Mouse (Mus musculus): ENCODE measurements around the gene Btbd17.

Gene Btbd17

GRCm38 (mm10) chr11:114795848-114796322, at the start of gene Btbd17:
Gene Btbd17 (minus strand): TSS chr11:114795945.
- peak; percentile 23 for ATAC-seq (ENCODE audit: insufficient number of reproducible peaks, low FRiP score, low TSS enrichment)

DNA sequence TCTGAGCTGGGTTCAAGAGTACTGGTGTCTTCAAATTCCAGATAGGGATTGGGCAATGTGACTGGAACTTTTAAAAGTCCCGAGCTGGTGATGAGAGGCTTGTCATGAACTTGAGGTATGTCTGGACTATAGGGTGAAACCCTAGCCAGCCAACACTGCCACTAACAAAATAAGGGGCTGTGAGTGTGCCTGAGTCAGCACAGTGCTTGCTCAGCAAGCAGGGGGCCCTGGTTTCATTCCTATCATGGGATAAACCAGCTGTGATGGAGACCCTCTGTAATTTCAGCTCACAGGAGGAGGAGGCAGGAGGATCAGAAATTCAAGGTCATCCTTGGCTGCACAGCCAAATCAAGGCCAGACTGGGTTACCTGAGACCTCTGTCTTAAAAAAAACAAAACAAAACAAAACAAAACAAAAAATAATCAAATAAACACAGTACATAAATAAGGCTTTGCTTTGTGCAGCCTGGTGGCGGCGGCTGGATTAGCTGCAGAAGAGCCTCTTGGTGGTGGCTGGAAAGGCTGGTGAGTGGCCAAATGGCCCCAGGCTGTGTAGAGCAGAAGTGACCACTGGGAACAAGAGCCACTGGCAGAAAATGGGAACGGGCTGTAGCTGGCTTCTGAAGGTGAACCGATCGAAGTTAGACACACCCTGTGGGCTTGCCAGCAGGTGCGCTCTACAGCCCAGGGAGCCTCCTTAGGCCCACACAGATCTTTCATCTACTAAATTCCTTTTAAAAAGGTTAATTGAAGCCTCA, 48.9 kb upstream of the Btbd17 start:
- no peak for ATAC-seq (ENCODE audit: insufficient number of reproducible peaks, low FRiP score, low TSS enrichment)

GRCm38 (mm10) chr11:114843818-114844463, 48.2 kb upstream of the Btbd17 start:
- no peak for ATAC-seq (ENCODE audit: insufficient number of reproducible peaks, low FRiP score, low TSS enrichment)

- no peak for ATAC-seq (ENCODE audit: insufficient number of reproducible peaks, low FRiP score, low TSS enrichment)
Observed at GRCm38 (mm10) chr11:114833166-114833565, 37.4 kb upstream of the Btbd17 start.

DNA sequence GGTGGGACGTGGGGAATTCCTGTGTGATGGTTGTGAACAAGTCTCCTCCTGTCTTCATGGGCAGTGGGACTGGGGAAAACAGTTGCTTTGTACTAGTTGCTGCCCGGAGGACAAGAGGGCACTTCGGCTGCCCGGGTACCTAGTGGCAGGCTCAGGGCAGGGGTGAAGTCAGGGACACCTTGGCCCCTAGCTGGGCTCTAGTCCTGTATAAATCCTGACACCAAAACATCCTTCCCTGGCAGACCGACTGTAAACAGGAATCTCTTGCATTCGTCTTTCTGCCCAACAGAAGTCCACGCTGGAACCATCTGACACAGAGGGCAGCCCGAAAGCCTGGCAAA, 34.7 kb upstream of the Btbd17 start:
- ATAC-seq (ENCODE audit: insufficient number of reproducible peaks, low FRiP score, low TSS enrichment) = no peak

- ATAC-seq (ENCODE audit: insufficient number of reproducible peaks, low FRiP score, low TSS enrichment) = peak; percentile 92
Observed at GRCm38 (mm10) chr11:114829499-114830432, 34.0 kb upstream of the Btbd17 start.

GRCm38 (mm10) chr11:114826686-114827085, 30.9 kb upstream of the Btbd17 start:
- no peak for ATAC-seq (ENCODE audit: insufficient number of reproducible peaks, low FRiP score, low TSS enrichment)

DNA sequence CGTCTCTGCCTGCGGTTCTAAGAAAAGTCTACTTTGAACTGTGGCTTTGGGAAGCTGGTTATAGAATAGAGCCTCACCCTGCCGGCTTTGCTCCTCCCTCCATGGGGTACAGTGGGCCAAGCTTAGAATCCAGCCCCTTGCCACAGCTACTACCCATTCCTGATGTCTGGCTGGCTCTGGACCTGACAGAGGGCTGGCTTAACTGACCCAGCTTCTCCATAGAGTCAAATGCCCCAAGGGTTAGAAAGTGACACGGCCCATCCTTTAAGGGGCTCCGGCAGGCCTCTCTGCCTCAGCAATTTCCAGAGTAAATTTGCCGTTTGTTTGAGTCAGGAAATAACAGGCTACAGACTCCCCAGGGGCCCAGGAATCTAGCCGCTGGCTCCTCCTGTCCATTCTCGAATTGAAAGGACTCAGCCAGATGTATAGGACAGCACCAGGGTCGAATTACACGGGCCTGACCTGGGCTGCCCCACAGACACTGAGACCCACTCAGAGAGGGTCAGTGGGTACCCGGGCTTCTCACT, 27.5 kb upstream of the Btbd17 start:
- ATAC-seq (ENCODE audit: insufficient number of reproducible peaks, low FRiP score, low TSS enrichment) = no peak

DNA sequence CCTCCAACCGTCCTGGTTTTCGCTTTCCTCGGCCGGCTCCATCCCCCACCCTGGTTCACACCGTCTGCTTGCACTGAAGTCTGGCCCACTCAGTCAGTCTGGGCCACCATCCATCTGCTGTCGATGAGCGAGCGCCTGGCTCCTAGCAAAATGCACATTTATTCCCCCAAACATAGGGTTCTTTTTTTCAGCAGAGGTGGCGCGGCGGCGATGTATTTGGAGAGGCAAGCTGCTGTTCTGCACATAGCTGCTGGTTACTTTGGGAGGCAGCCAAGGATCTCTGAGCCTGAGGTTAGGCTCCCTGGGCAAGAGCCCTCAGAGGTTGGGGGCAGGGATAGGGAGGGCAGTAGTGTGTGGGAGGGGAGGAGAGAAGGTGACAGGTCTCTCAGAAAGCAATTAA, 27.0 kb upstream of the Btbd17 start:
- peak; percentile 69; the same call in 1 of the 2 replicates for ATAC-seq (ENCODE audit: insufficient number of reproducible peaks, low FRiP score, low TSS enrichment)

DNA sequence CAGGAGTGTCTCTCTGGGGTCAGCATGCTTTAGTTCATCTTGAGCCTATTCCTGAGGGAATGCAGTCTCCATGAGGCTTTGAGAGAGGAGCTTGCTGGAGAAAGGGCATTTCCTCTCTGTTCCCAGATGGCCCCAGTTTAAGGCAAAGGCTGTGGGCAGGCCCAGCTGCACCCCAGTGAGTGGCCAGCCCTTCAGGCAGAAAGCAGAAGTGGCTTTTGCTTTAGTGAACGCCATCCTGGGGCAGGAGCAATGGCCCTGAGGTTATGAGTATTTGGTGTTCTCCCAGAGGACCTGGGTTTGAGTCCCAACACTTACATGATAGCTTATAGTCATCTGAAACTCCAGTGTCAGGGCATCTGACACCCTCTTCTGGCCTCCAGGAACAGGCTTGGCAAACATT, 25.6 kb upstream of the Btbd17 start:
- no peak for ATAC-seq (ENCODE audit: insufficient number of reproducible peaks, low FRiP score, low TSS enrichment)

DNA sequence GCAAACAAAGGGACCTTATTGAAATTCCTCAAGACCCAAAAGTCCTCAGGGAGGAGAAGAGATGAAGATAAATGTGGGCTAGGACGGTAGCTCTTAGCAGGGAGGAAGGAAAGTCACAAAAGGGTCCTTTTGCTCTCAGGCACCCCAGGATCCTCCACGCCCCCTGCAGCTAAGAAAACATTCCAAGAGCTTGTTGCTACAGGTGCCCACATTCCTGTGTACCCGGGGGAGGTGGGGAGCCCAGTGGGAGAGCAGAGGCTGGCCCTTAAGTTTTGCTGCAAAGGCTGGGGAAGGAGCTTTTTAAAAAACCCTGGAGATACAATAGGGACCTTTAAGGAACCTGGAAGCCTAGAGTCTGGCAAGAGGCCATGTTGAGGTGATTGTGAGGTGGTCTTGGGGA, 24.7 kb upstream of the Btbd17 start:
- ATAC-seq (ENCODE audit: insufficient number of reproducible peaks, low FRiP score, low TSS enrichment) = no peak

- ATAC-seq (ENCODE audit: insufficient number of reproducible peaks, low FRiP score, low TSS enrichment) = no peak
Observed at GRCm38 (mm10) chr11:114819110-114819509, 23.4 kb upstream of the Btbd17 start.

GRCm38 (mm10) chr11:114818185-114818584, 22.4 kb upstream of the Btbd17 start:
- ATAC-seq (ENCODE audit: insufficient number of reproducible peaks, low FRiP score, low TSS enrichment) = no peak

GRCm38 (mm10) chr11:114816934-114817333, 21.2 kb upstream of the Btbd17 start:
- no peak for ATAC-seq (ENCODE audit: insufficient number of reproducible peaks, low FRiP score, low TSS enrichment)

DNA sequence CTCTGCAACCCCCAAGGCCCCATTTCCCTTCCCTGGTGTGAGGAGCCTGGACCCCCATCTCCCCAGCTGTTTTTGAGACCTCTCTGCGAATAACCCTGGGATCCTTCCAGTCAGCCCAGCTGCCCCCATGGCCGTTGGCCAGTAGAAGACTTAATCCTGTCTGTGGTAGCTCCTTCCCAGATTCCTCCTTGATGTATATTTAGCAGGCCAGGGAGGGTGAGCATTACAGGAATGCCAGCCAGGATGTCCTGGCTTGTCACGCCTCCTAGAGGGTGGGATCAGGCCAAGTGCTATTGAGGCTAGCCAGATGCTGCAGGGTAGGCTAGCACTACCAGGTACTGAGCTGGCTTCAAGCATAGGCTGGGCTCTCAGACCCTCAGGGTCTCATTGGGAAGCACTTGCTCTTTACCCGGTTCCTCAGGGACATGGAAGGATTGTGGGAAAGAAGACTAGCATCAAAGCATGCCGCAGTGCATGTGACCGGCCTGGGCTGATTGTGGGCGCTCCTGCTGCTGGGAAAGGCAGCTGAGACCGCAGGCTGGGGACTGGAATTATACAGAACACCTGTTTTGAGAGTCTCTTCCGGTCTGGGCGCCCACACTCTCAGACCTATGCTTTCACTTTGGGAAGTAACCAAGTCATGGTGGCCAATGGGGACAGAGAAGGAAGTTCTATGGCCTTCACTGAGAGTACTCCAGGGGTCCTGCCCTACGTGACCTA, 19.3 kb upstream of the Btbd17 start:
- ATAC-seq (ENCODE audit: insufficient number of reproducible peaks, low FRiP score, low TSS enrichment) = no peak

DNA sequence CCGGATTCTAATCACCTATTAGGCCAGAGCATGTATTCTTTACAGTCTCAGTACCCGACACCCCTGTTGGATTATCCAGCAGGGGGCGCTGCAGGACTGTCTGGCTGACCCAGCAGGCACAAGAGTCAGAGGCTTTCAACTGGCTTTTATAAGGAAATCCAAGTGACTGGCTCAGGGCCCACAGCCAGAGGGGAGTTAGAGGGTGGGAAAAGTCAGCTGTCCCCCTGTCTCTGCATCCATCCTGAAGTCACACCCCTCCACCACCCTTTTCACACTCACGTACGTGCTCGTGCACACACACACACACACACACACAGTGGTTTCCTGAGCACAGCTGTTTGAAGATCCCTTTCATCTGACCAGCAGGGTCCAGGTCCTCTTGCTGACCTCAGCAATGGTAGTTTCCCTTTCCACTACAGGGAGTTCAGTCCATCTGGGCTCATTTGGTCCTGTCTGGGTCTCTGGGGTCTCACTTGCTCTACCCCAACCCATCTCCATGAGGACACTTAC, 17.0 kb upstream of the Btbd17 start:
- peak; percentile 74; the same call in 1 of the 2 replicates for ATAC-seq (ENCODE audit: insufficient number of reproducible peaks, low FRiP score, low TSS enrichment)

GRCm38 (mm10) chr11:114810344-114810743, 14.6 kb upstream of the Btbd17 start:
- no peak for ATAC-seq (ENCODE audit: insufficient number of reproducible peaks, low FRiP score, low TSS enrichment)

GRCm38 (mm10) chr11:114809371-114809770, 13.6 kb upstream of the Btbd17 start:
- no peak for ATAC-seq (ENCODE audit: insufficient number of reproducible peaks, low FRiP score, low TSS enrichment)

- peak; percentile 29; the same call in 1 of the 2 replicates for ATAC-seq (ENCODE audit: insufficient number of reproducible peaks, low FRiP score, low TSS enrichment)
Observed at GRCm38 (mm10) chr11:114807686-114808427, 12.1 kb upstream of the Btbd17 start.
